Mouse (Mus musculus): ENCODE data around the gene Sfrp4. TPM values are rescaled to one million over a fixed set of nuclear protein-coding genes. Genes with fewer than 3 reads are reported as not detected.

Sfrp4 gene
- total RNA-seq, 2 experiments from 2014 or later = 2.4 to 4.2 TPM

- DNase-seq = no peak
- Histone ChIP-seq H3K27ac (no peak overlapping the region), H3K4me3 (no peak overlapping the region)
- intact Hi-C loops (cut with DNase I) = no loop called here
- TF ChIP-seq CTCF (IDR thresholded peaks at IDR 0.05) = no peak
Measured at GRCm38 (mm10) chr13:19614311-19614710, 8.6 kb upstream of the Sfrp4 start.

- DNase-seq = peak; percentile 41
- TF ChIP-seq CTCF (IDR thresholded peaks at IDR 0.05) = no peak
- intact Hi-C loops (cut with DNase I) = no loop called here
- Histone ChIP-seq H3K27ac (peak overlapping the region; percentile 98), H3K4me3 (peak overlapping the region; percentile 93)
Measured at GRCm38 (mm10) chr13:19618081-19618480, 4.8 kb upstream of the Sfrp4 start.

- intact Hi-C loops (cut with DNase I) = no loop called here
- TF ChIP-seq CTCF (IDR thresholded peaks at IDR 0.05) = no peak
- H3K27ac ChIP-seq = peak overlapping the region; percentile 98
- H3K4me3 ChIP-seq = peak overlapping the region; percentile 93
- DNase-seq = no peak
Measured at GRCm38 (mm10) chr13:19618841-19619215, 4.1 kb upstream of the Sfrp4 start.

- Histone ChIP-seq H3K4me3 (peak within 1 kb of the TSS; percentile 93), H3K27ac (peak within 1 kb of the TSS; percentile 98)
- TF ChIP-seq CTCF (IDR thresholded peaks at IDR 0.05) = peak; percentile 65
- peak; percentile 79 for DNase-seq
- intact Hi-C loops (cut with DNase I) = no loop called here
Measured at GRCm38 (mm10) chr13:19619216-19619927, 3.5 kb upstream of the Sfrp4 start, which contains the start of gene Epdr1. Gene Epdr1, minus strand, starts transcription at chr13:19619927.

GRCm38 (mm10) chr13:19623228-19623905, 463 bp downstream of the Sfrp4 start:
- intact Hi-C loops (cut with DNase I) = no loop called here
- DNase-seq = peak; percentile 24
- Histone ChIP-seq H3K27ac (peak overlapping the region; percentile 72), H3K4me3 (peak overlapping the region; percentile 74)
- TF ChIP-seq CTCF (IDR thresholded peaks at IDR 0.05) = no peak

GRCm38 (mm10) chr13:19624632-19625320, 1.9 kb downstream of the Sfrp4 start:
- no peak for TF ChIP-seq CTCF (IDR thresholded peaks at IDR 0.05)
- Histone ChIP-seq H3K4me3 (peak overlapping the region; percentile 74), H3K27ac (peak overlapping the region; percentile 72; the same call in 1 of the 2 replicates)
- intact Hi-C loops (cut with DNase I) = no loop called here
- DNase-seq = no peak

- DNase-seq = no peak
- intact Hi-C loops (cut with DNase I) = no loop called here
Measured at GRCm38 (mm10) chr13:19626473-19626872, 3.6 kb downstream of the Sfrp4 start.

GRCm38 (mm10) chr13:19630768-19631709, 8.1 kb downstream of the Sfrp4 start:
- Histone ChIP-seq H3K4me3 (no peak overlapping the region), H3K27ac (no peak overlapping the region)
- intact Hi-C loops (cut with DNase I) = loop anchor here (10.0 kb wide), 1 partner anchor 176 kb away; no protein-coding TSS in a partner anchor
- DNase-seq = no peak
- TF ChIP-seq CTCF (IDR thresholded peaks at IDR 0.05) = no peak

More at GRCm38 (mm10) chr13:19626473-19626872, 3.6 kb downstream of the Sfrp4 start:
- no peak for TF ChIP-seq CTCF (IDR thresholded peaks at IDR 0.05)
- Histone ChIP-seq H3K4me3 (peak overlapping the region; percentile 74; the same call in 1 of the 2 replicates), H3K27ac (0 out of 2 replicates have a peak overlapping the region, but pooled peaks have one; percentile 5)

- H3K27ac ChIP-seq = no peak overlapping the region
- intact Hi-C loops (cut with DNase I) = loop anchor here (10.0 kb wide), 1 partner anchor 181 kb away; no protein-coding TSS in a partner anchor
- TF ChIP-seq CTCF (IDR thresholded peaks at IDR 0.05) = peak; percentile 52
- peak; percentile 21 for DNase-seq
- no peak overlapping the region for H3K4me3 ChIP-seq
Measured at GRCm38 (mm10) chr13:19636131-19636530, 13.2 kb downstream of the Sfrp4 start.

GRCm38 (mm10) chr13:19640203-19640851, 17.4 kb downstream of the Sfrp4 start:
- Histone ChIP-seq H3K27ac (no peak overlapping the region), H3K4me3 (no peak overlapping the region)
- intact Hi-C loops (cut with DNase I) = loop anchor here (5.0 kb wide), 1 partner anchor 273 kb away; no protein-coding TSS in a partner anchor
- no peak for DNase-seq
- TF ChIP-seq CTCF (IDR thresholded peaks at IDR 0.05) = peak; percentile 54

- Histone ChIP-seq H3K27ac (no peak overlapping the region), H3K4me3 (no peak overlapping the region)
- no peak for DNase-seq
- intact Hi-C loops (cut with DNase I) = loop anchor here (5.0 kb wide), 1 partner anchor 276 kb away; no protein-coding TSS in a partner anchor
- no peak for TF ChIP-seq CTCF (IDR thresholded peaks at IDR 0.05)
Measured at GRCm38 (mm10) chr13:19643519-19643918, 20.6 kb downstream of the Sfrp4 start.

Measured in gastrocnemius, adult 2 months (tissue).